Mouse (Mus musculus) granulocyte monocyte progenitor cell, adult 5-6 weeks (primary cell): ENCODE data around the gene Vmn1r197. TPM values are rescaled to one million over a fixed set of nuclear protein-coding genes. Genes with fewer than 3 reads are reported as not detected.
"Not testable (repeated sequence)": the region's sequence is repeated elsewhere in the genome, so short reads cannot be mapped to it uniquely, and the experiment has no call there.

ENCODE experiments used
- ATAC-seq: replicated peaks from 2 replicates; pipeline ENCODE4 v1.8.0; 2016; ENCODE audit warnings: mild to moderate bottlenecking, moderate TSS enrichment, inconsistent platforms; ENCODE audit not compliant: poor library complexity, severe bottlenecking
- total RNA-seq, 2 experiments: library from RNA; stranded (forward) in 1 of 2; stranded (reverse) in 1 of 2; fragments of 200-712, 200-1000 nt in 1 of 2; fragments of >200 nt in 1 of 2; fragmentation: Nextera tagmentation in 1 of 2; gene quantifications; 2 replicates each; pipeline ENCODE4 v1.2.3; 2014 to 2017

The Vmn1r197 gene
- not detected in 2 replicates for total RNA-seq (2014; fragmentation: Nextera tagmentation)
- total RNA-seq (2017), result not detected in 2 replicates

- ATAC-seq, result no peak
These were observed at the start of gene Vmn1r197 for GRCm38 (mm10) chr13:22324289-22324688. Gene Vmn1r197, plus strand, starts transcription at chr13:22324589.

DNA sequence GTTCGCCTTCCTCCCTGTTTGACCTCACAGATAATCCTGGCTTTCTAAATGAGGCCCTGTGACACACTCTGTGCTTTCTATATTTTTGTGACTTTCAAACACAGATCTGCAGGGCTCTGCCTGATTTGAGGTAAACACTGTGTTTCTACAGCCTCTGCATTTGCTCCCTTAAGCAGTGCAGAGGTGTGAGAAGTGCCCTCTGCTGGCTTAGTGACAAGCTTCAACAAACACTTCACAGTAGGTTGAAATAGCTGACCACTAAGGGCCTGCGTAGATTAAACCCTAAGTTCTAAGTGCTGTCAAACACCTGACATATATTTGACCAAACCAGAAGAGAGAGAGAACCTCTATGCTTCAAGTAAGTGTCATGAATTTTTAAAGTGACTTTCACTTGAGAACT is 39.8 kb upstream of the Vmn1r197 start:
- no peak for ATAC-seq

GRCm38 (mm10) chr13:22289620-22290019 is 34.8 kb upstream of the Vmn1r197 start, which contains the start of gene Vmn1r196:
Gene Vmn1r196, plus strand, starts transcription at chr13:22289920.
- ATAC-seq, result no peak

DNA sequence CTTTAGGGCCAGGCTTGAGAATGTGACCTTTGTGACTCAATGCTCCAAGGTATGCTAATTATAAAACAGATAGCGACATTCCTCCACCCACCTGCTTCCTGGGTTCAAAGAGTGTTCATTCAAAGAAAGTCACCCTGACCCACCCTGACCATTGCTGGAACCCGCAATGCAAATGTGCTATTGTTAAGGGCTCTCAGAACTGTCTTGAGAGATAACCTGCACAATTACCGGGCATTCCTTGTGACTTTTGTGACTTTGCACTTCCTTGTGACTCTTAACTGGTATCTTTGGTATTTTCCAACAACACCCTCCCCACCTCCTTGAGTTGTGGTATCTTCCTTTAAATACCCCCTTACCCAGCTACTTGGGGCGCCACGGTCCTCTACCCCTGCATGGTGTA is 16.3 kb upstream of the Vmn1r197 start:
- ATAC-seq, result not testable (repeated sequence)

GRCm38 (mm10) chr13:22315361-22315760 is 9.0 kb upstream of the Vmn1r197 start:
- no peak for ATAC-seq

- ATAC-seq, result no peak
These were observed 7.0 kb upstream of the Vmn1r197 start for GRCm38 (mm10) chr13:22317366-22317765.

DNA sequence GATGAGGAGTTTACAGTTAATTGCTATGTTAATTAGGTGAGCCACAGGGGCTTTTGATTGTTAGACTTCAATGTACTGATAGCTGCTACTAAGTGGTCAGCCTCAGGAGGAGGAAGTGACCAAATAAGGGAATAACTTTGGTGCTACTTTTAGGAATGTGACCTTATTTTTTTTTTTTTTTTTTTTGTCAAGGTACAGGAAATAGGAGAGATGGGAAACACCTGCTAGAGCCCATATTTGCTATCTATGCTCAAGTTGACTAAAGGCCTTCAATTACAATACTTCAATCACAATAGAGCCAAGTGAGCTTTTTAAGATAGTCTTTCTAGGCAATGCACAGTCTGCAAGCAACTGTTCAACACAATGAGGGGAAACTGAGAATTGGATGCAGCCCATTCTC is 4.3 kb upstream of the Vmn1r197 start:
- no peak for ATAC-seq

DNA sequence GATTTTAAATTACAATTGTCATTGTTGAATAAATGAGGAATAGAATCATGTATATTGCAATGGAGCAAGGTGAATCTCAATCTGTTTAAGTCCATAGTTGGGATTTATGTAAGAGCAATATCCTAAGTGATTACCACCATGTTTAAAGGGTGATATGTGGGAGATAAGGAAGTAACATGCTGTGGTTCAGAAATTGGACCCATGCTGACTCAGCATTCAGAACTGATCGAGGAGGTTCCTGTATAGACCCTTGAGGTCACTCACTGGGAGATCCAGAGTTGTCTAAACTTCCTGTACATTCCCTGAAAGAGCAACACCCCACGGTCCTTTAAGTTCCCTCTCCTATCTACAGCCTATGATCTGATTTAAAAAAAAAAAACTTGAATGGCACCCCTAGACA is 8.9 kb downstream of the Vmn1r197 start:
- ATAC-seq, result no peak

- ATAC-seq, result no peak
These were observed 11.2 kb downstream of the Vmn1r197 start for GRCm38 (mm10) chr13:22335565-22335964.

DNA sequence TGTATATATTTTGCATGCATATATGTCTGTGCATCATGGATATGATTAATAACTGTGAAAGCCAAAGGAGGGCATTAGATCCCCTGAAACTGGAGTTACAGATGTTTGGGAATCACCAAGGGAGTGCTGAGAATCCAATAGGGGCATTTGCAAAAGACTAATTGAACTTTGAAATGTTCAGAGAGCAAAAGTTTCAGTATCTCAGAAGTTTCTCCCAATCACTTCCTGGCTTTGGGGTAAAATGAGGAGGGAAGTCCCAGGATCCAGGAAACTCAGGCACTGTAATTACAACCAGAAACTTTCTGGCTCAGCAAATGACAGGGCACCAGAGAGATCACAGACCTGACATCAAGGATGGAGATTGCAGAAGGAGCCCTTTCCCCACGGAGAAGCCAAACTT is 25.7 kb downstream of the Vmn1r197 start, which contains the start of gene Vmn1r198:
Gene Vmn1r198 (plus strand): TSS at position 301 of the 400 bp plus-strand sequence.
- ATAC-seq, result no peak

- ATAC-seq, result no peak
These were observed 26.4 kb downstream of the Vmn1r197 start for GRCm38 (mm10) chr13:22350813-22351212.

DNA sequence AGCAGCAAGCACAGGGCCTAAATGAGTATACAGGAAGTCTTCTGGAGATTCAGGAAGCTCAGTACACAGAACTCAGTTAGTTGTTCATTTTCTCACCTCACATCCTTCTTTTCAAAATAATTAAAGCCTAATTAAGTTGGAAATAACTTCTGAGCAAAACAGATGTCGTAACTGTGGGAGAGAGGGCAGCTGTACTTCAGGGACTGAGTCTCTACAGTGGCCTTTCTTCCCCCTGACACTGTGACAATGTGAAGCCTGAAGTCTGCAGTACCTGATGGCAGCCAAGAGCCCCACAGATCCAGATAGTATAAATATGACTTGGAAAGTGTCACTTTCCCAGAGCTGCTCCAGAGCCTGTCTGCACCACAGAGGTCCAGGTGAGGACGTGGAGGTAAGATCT is 55.1 kb downstream of the Vmn1r197 start, which contains the start of gene Vmn1r199:
Gene Vmn1r199 (plus strand): TSS at position 301 of the 400 bp plus-strand sequence.
- no peak for ATAC-seq

DNA sequence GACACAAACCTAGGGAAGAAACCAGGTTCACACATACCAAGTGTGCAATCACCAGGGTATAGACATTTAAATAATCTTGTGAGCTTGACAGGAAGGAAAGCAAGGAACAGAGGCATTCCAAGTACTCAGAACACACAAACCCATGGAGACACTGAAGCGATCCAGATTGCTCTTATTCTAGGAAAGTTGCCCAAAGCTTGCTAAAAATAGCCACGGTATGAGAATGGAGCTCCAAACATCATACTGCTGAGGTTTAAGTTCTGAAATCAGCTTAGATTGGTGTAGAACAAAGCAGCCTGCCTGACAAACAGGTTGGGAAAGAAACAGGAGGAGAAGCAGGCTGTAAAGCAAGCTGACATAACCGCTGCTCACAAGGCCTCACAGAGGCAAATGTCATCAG is 56.7 kb downstream of the Vmn1r197 start:
- ATAC-seq, result not testable (repeated sequence)

Other genes starting within 250 kb of the Vmn1r197 start
- not detected in 2 replicates for gene Vmn1r188, start 240.1 kb upstream of the Vmn1r197 start, total RNA-seq (2014; fragmentation: Nextera tagmentation)
- gene Vmn1r188, start 240.1 kb upstream of the Vmn1r197 start, total RNA-seq (2017), result not detected in 2 replicates
- gene Vmn1r189, start 218.8 kb upstream of the Vmn1r197 start, total RNA-seq (2014; fragmentation: Nextera tagmentation), result not detected in 2 replicates
- not detected in 2 replicates for gene Vmn1r189, start 218.8 kb upstream of the Vmn1r197 start, total RNA-seq (2017)
- not detected in 2 replicates for gene Vmn1r191, start 140.6 kb upstream of the Vmn1r197 start, total RNA-seq (2014; fragmentation: Nextera tagmentation)
- not detected in 2 replicates for gene Vmn1r191, start 140.6 kb upstream of the Vmn1r197 start, total RNA-seq (2017)
- not detected in 2 replicates for gene Vmn1r192, start 133.4 kb upstream of the Vmn1r197 start, total RNA-seq (2014; fragmentation: Nextera tagmentation)
- gene Vmn1r192, start 133.4 kb upstream of the Vmn1r197 start, total RNA-seq (2017), result not detected in 2 replicates
- not detected in 2 replicates for gene Vmn1r193, start 101.4 kb upstream of the Vmn1r197 start, total RNA-seq (2014; fragmentation: Nextera tagmentation)
- not detected in 2 replicates for gene Vmn1r193, start 101.4 kb upstream of the Vmn1r197 start, total RNA-seq (2017)
- gene Vmn1r194, start 80.4 kb upstream of the Vmn1r197 start, total RNA-seq (2014; fragmentation: Nextera tagmentation), result not detected in 2 replicates
- gene Vmn1r194, start 80.4 kb upstream of the Vmn1r197 start, total RNA-seq (2017), result not detected in 2 replicates
- gene Vmn1r195, start 54.1 kb upstream of the Vmn1r197 start, total RNA-seq (2014; fragmentation: Nextera tagmentation), result not detected in 2 replicates
- gene Vmn1r195, start 54.1 kb upstream of the Vmn1r197 start, total RNA-seq (2017), result not detected in 2 replicates
- not detected in 2 replicates for gene Vmn1r196, start 34.7 kb upstream of the Vmn1r197 start, total RNA-seq (2014; fragmentation: Nextera tagmentation)
- not detected in 2 replicates for gene Vmn1r196, start 34.7 kb upstream of the Vmn1r197 start, total RNA-seq (2017)
- gene Vmn1r198, start 25.8 kb downstream of the Vmn1r197 start, total RNA-seq (2014; fragmentation: Nextera tagmentation), result not detected in 2 replicates
- not detected in 2 replicates for gene Vmn1r198, start 25.8 kb downstream of the Vmn1r197 start, total RNA-seq (2017)
- not detected in 2 replicates for gene Vmn1r199, start 55.2 kb downstream of the Vmn1r197 start, total RNA-seq (2014; fragmentation: Nextera tagmentation)
- 0.17 TPM in 1 of 2 replicates, not detected in the other for gene Vmn1r199, start 55.2 kb downstream of the Vmn1r197 start, total RNA-seq (2017)
- not detected in 2 replicates for gene Vmn1r200, start 65.8 kb downstream of the Vmn1r197 start, total RNA-seq (2014; fragmentation: Nextera tagmentation)
- gene Vmn1r200, start 65.8 kb downstream of the Vmn1r197 start, total RNA-seq (2017), result not detected in 2 replicates
- not detected in 2 replicates for gene Vmn1r201, start 147.3 kb downstream of the Vmn1r197 start, total RNA-seq (2014; fragmentation: Nextera tagmentation)
- gene Vmn1r201, start 147.3 kb downstream of the Vmn1r197 start, total RNA-seq (2017), result not detected in 2 replicates
- gene Vmn1r202, start 180.8 kb downstream of the Vmn1r197 start, total RNA-seq (2014; fragmentation: Nextera tagmentation), result not detected in 2 replicates
- gene Vmn1r202, start 180.8 kb downstream of the Vmn1r197 start, total RNA-seq (2017), result not detected in 2 replicates
- gene Vmn1r203, start 193.5 kb downstream of the Vmn1r197 start, total RNA-seq (2014; fragmentation: Nextera tagmentation), result not detected in 2 replicates
- gene Vmn1r203, start 193.5 kb downstream of the Vmn1r197 start, total RNA-seq (2017), result not detected in 2 replicates
- not detected in 2 replicates for gene Vmn1r204, start 228.6 kb downstream of the Vmn1r197 start, total RNA-seq (2014; fragmentation: Nextera tagmentation)
- not detected in 2 replicates for gene Vmn1r204, start 228.6 kb downstream of the Vmn1r197 start, total RNA-seq (2017)